Mouse (Mus musculus) liver, embryonic 12.5 days (tissue): Measurements from ENCODE around the gene Nup210. TPM values are rescaled to one million over a fixed set of nuclear protein-coding genes. Genes with fewer than 3 reads are reported as not detected.

Experiments used
- ATAC-seq: fragments of 200-750 bp; cut with Nextera tagmentation; 2 replicates; pipeline ENCODE4 v1.8.0; 2017; ENCODE audit warnings: moderate number of reproducible peaks, mild to moderate bottlenecking, moderate library complexity
- H3K27ac ChIP-seq: fragments of 300-500 bp; sonication (generic); 2 replicates; pipeline ENCODE4 v1.5.1; 2016; ENCODE audit warnings: mild to moderate bottlenecking
- H3K27me3 ChIP-seq: fragments of 300-500 bp; sonication (generic); replicated peaks from 2 replicates; pipeline ENCODE4 v1.6.1; 2016; ENCODE audit warnings: mild to moderate bottlenecking, moderate library complexity
- H3K36me3 ChIP-seq: fragments of 300-500 bp; sonication (generic); 2 replicates; pipeline ENCODE4 v1.6.1; 2016; ENCODE audit warnings: mild to moderate bottlenecking, moderate library complexity
- H3K4me1 ChIP-seq: fragments of 300-500 bp; sonication (generic); 2 replicates; pipeline ENCODE4 v1.6.1; 2016
- H3K4me2 ChIP-seq: fragments of 300-500 bp; sonication (generic); 2 replicates; pipeline ENCODE4 v1.6.1; 2016; ENCODE audit warnings: mild to moderate bottlenecking, moderate library complexity
- H3K4me3 ChIP-seq: fragments of 300-500 bp; sonication (generic); 2 replicates; pipeline ENCODE4 v1.5.1; 2016; ENCODE audit warnings: mild to moderate bottlenecking, moderate library complexity
- H3K9ac ChIP-seq: fragments of 300-500 bp; sonication (generic); 2 replicates; pipeline ENCODE4 v1.6.1; 2016; ENCODE audit warnings: mild to moderate bottlenecking, moderate library complexity
- H3K9me3 ChIP-seq: fragments of 300-500 bp; sonication (generic); replicated peaks from 2 replicates; pipeline ENCODE4 v1.6.1; 2016; ENCODE audit warnings: mild to moderate bottlenecking, moderate library complexity
- WGBS: fragments of 180-500 bp; shearing (Covaris S2); methylation state at CpG from one replicate; pipeline ENCODE4 v1.1.7; 2016; ENCODE audit not compliant: insufficient replicate concordance; 5-methylcytosine and 5-hydroxymethylcytosine counted together
- polyA plus RNA-seq: library from polyadenylated mRNA; unstranded; fragments of >200 nt; fragmentation: Nextera tagmentation; extraction: Ambion mirVana; gene quantifications from 2 replicates; pipeline ENCODE4 v1.2.1, GENCODE M21; 2016

Nup210 gene
- polyA plus RNA-seq, 1 experiment from 2014 or later = 54.0 TPM

DNA sequence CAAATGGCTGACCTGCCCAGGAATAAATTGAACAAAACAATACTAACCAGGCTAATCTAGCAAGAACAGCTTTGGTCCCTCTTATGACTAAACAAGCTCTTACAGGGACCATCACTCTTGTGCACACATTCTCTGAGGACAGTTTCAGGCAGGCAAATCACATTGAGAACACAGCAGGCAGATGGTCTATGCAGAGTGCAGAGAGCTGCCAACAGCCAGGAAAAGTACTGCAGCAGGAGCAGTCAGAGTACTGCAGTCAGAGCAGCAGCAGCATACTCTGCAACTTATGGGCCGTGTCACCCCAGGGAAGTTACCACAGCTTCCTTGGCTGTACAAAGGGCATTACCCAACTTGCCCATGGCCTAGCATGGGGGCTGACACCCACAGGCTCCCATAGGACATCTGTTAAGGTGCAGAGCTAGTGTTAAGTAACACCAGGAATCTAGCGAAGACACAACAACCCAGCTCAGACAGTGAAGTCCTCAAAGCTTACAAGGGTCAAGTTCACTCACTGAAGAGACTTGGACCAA lies 21.5 kb downstream of the Nup210 start:
- Histone ChIP-seq H3K27ac (no peak overlapping the region), H3K27me3 (no peaks in the 10 kb centered on the region), H3K4me3 (no peak overlapping the region), H3K4me1 (no peaks in the 10 kb centered on the region), H3K4me2 (no peak overlapping the region), H3K36me3 (peaks cover 100% of the 10 kb centered on the region), H3K9ac (no peak overlapping the region), H3K9me3 (no peaks in the 10 kb centered on the region)
- WGBS = 80% methylated on average over 2 of the region's 2 CpGs
- no peak for ATAC-seq

DNA sequence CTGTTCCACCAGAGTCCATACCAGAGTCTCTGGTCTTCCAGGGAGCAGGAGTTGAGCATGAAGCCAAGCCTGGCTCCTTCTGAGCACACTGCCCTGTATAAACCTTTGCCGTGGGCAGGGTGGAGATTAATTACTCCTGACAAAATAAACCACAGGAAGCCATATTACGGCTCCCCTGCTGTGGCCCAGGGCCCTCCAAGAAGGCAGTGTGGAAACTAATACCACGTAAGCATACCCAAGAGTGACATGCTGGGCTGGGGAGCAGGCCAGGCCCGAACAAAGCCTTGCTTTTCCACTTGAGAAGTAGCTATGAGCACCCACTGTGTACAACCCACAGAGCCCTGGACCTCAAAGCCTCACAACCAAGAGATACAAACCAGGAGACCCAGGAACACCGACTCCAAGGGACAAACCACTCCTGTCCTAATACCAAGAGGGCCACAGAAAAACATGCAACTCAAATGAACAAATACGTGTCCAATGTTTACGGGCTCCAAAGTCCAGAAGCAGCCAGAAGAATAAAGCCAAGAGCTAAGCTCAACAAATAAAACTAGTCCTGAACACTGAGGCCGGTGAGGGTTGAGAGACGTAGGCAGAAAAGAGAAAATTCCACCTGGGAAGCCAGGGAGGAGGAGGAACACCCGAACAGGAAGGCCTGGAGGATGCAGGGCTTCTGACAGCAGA lies 24.3 kb downstream of the Nup210 start:
- Histone ChIP-seq H3K4me3 (no peak overlapping the region), H3K27ac (no peak overlapping the region), H3K9me3 (no peaks in the 10 kb centered on the region), H3K4me1 (no peaks in the 10 kb centered on the region), H3K27me3 (no peaks in the 10 kb centered on the region), H3K4me2 (no peak overlapping the region), H3K9ac (no peak overlapping the region), H3K36me3 (peaks cover 100% of the 10 kb centered on the region)
- WGBS = 79% methylated on average over 10 of the region's 10 CpGs
- no peak for ATAC-seq

DNA sequence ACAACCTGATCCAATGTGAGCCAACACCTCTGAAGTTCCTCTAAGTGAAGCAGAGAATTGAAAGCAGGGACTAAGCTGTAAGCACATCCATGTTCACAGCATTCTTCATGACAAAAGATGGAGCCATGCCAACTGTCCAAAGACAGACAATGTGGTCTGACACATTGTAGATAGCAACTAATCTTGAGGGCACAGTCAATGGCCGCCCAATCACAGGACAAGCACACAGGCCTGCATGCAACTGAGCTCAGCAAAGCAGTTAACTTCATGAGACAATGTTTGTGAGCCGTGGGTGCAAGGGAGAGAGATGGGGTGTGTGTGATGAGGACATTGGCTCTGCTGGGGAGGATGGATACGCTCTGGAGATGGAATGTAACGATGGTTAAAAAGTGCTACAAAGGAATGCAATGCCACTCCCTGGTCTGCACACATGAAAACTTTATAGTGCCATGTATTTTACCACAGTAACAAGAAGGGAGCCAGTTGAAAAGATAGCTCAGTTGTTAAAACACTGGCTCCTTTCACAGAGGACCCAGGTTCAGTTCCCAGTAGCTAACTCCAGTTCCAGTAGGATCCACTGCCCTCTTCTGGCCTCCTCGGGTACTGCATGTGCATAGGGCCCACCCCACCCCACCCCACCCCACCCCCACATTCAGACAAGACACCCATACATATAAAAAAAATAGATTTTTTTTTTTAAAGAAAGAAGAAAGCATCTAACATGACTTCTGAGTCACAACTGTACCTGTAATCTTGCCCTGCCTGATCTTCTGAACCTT lies 31.3 kb downstream of the Nup210 start:
- Histone ChIP-seq H3K27me3 (no peaks in the 10 kb centered on the region), H3K4me1 (peaks cover 5% of the 10 kb centered on the region), H3K9ac (no peak overlapping the region), H3K27ac (no peak overlapping the region), H3K36me3 (peaks cover 86% of the 10 kb centered on the region), H3K9me3 (no peaks in the 10 kb centered on the region), H3K4me3 (no peak overlapping the region), H3K4me2 (no peak overlapping the region)
- peak; percentile 60; the same call in 1 of the 2 replicates for ATAC-seq
- WGBS = 62% methylated on average over 5 of the region's 5 CpGs

DNA sequence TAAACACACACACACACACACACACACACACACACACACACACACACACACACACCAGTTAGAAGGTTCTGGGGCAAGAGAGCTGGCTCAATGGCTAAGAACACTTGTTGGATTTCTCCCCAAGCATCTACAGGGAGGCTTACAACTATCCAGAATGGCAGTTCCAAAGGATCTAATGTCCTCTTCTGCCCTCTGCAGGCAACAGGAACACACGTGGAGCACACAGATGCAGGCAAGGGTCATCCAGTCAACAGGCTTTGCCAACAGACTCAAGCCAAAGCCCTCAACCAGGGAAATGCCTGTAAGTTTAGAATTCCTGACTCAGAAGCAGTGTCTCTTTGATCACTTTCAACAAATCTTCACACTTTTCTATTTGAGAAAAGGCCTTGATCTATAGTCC lies 36.6 kb downstream of the Nup210 start:
- Histone ChIP-seq H3K4me3 (no peak overlapping the region), H3K9me3 (no peaks in the 10 kb centered on the region), H3K4me2 (no peak overlapping the region), H3K4me1 (peaks cover 2% of the 10 kb centered on the region; the same call in 1 of the 2 replicates), H3K27me3 (no peaks in the 10 kb centered on the region), H3K36me3 (peaks cover 86% of the 10 kb centered on the region), H3K27ac (no peak overlapping the region), H3K9ac (no peak overlapping the region)
- no peak for ATAC-seq
- 33% methylated on average over 1 of the region's 1 CpGs for WGBS

DNA sequence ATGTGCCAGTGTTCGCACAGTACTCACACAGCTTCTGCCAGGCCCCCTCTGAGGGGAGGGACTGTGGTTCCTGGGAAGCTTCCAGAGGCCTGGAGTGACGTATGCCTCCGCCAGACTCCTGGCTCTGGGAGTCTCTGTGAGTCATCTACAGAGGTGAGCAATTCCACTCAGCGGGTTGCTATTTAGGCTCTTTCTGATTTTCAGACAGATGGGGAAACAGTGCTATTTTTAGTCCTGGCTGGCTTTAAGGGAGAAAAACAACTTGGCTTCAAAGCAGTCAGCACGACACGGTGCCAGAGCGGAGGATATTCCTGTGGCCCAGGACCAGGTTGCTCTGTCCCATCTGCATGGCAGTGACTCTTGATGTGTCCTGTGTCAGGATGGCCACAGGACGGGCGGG lies 40.4 kb downstream of the Nup210 start:
- 90% methylated on average over 9 of the region's 9 CpGs for WGBS
- H3K36me3 ChIP-seq = peaks cover 99% of the 10 kb centered on the region
- no peaks in the 10 kb centered on the region for H3K27me3 ChIP-seq
- H3K9me3 ChIP-seq = 0 out of 2 replicates have a peak, but pooled peaks cover 4% of the 10 kb centered on the region
- H3K9ac ChIP-seq = no peak overlapping the region
- no peak for ATAC-seq
- H3K4me3 ChIP-seq = no peak overlapping the region
- no peak overlapping the region for H3K27ac ChIP-seq
- H3K4me2 ChIP-seq = no peak overlapping the region
- no peaks in the 10 kb centered on the region for H3K4me1 ChIP-seq

DNA sequence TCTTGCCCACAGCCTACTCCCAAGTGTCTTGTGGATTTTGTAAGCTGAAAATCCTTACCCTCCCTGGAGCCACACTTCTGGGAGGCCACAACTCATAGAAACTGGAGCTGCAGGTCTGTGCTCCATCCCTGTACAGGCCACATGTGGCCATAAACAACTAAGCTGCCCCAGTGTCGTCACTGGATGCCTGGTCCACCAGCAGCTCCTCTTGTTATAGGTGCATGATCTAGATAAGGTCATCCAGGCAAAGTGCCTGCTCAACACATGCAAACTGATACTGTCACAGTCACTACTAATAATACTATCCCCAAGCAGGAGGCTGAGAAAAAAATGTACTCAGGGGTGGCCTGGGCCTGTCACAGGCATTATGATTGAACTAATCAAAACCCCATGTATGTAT lies 48.1 kb downstream of the Nup210 start:
- Histone ChIP-seq H3K4me1 (no peaks in the 10 kb centered on the region), H3K27ac (no peak overlapping the region), H3K4me2 (no peak overlapping the region), H3K36me3 (peaks cover 100% of the 10 kb centered on the region), H3K4me3 (no peak overlapping the region), H3K9me3 (0 out of 2 replicates have a peak, but pooled peaks cover 4% of the 10 kb centered on the region), H3K27me3 (no peaks in the 10 kb centered on the region), H3K9ac (no peak overlapping the region)
- 56% methylated on average over 1 of the region's 1 CpGs for WGBS
- ATAC-seq = no peak

DNA sequence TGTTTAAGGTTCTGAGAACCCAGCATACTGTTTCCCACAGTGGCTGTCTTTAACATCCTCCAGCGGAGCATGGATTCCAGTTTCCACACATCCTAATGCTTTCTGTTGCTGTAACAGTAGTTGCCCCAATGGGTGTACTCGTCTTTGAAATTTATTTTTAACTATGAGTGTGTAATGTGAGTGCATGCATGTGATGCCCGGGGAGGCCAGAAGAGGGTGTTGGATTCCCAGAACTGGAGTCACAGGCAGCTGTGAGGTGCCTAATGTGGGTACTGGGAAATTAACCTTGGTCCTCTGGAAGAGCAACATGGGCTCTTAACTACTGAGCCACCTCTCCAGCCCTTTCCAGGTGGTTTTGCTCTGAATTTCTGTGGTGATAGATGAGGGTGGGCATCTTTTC lies 49.6 kb downstream of the Nup210 start:
- Histone ChIP-seq H3K9ac (no peak overlapping the region), H3K4me1 (no peaks in the 10 kb centered on the region), H3K36me3 (peaks cover 100% of the 10 kb centered on the region), H3K4me2 (no peak overlapping the region), H3K4me3 (no peak overlapping the region), H3K27ac (no peak overlapping the region), H3K27me3 (no peaks in the 10 kb centered on the region), H3K9me3 (no peaks in the 10 kb centered on the region)
- 80% methylated on average over 3 of the region's 3 CpGs for WGBS
- no peak for ATAC-seq

DNA sequence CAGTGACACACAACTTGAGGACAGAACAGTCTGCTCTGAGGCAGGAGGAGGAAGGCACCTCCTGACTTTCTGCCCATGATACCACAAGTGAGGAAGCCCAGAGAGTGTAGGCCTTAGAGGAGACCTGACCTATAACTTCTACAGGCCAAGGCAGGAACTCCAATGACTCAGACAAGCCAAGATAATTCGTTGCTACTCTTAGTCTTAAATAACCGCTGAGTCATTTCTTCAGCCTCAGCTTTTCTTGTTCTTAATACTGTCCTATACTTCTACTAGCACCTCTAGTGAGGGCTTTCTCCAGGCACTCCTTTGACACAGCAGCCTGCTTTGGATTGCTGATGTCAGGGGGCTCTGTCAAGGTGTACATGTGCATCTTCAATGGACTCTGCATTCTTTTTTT lies 55.3 kb downstream of the Nup210 start:
- H3K27me3 ChIP-seq = no peaks in the 10 kb centered on the region
- H3K4me2 ChIP-seq = no peak overlapping the region
- H3K4me3 ChIP-seq = no peak overlapping the region
- H3K4me1 ChIP-seq = no peaks in the 10 kb centered on the region
- no peak for ATAC-seq
- no peak overlapping the region for H3K27ac ChIP-seq
- H3K9ac ChIP-seq = no peak overlapping the region
- H3K9me3 ChIP-seq = no peaks in the 10 kb centered on the region
- 47% methylated on average over 2 of the region's 2 CpGs for WGBS
- peaks cover 98% of the 10 kb centered on the region for H3K36me3 ChIP-seq

DNA sequence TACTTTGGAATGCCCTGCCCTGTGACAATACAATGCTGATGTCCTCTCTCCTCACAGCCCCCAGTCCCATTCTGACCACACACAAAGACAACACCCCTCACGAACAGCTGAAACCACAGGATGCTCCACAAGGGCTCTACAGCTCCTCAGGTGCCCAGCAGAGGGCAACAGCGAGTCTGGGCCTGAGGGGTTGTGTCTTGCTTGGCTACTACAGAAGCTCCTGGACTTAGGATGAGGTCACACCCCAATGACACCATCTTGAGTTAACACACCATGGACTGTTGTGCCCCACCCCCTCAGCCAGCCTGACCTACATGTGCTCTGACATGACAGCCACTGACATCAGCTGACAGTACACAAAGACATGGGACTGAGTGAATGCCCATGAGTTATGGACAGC lies 56.9 kb downstream of the Nup210 start:
- Histone ChIP-seq H3K4me2 (no peak overlapping the region), H3K4me1 (no peaks in the 10 kb centered on the region), H3K27ac (no peak overlapping the region), H3K36me3 (peaks cover 98% of the 10 kb centered on the region), H3K27me3 (no peaks in the 10 kb centered on the region), H3K9ac (no peak overlapping the region), H3K4me3 (no peak overlapping the region), H3K9me3 (no peaks in the 10 kb centered on the region)
- peak; percentile 30; the same call in 1 of the 2 replicates for ATAC-seq
- 47% methylated on average over 2 of the region's 2 CpGs for WGBS

DNA sequence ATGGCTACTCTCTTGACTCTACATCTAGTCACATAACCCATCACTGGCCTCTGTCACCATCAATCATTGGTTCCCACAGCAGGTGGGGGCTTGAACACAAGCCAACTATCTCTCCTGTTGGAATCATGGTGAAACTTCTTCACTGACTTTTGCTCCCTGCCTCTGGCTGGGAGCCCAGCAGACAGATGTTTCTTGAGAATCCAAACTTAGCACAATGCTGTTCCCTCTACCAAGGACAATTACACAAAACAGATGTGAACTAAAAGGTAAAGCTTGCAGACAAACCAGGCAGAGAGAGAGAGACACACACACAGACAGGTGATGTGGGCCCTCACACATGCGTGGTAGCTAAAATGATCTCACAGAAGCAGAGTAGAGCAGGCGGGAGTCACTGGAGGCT lies 58.6 kb downstream of the Nup210 start:
- Histone ChIP-seq H3K4me3 (no peak overlapping the region), H3K4me2 (no peak overlapping the region), H3K27ac (no peak overlapping the region), H3K36me3 (peaks cover 98% of the 10 kb centered on the region), H3K9me3 (no peaks in the 10 kb centered on the region), H3K27me3 (no peaks in the 10 kb centered on the region), H3K4me1 (no peaks in the 10 kb centered on the region), H3K9ac (no peak overlapping the region)
- ATAC-seq = no peak
- 89% methylated on average over 2 of the region's 2 CpGs for WGBS

DNA sequence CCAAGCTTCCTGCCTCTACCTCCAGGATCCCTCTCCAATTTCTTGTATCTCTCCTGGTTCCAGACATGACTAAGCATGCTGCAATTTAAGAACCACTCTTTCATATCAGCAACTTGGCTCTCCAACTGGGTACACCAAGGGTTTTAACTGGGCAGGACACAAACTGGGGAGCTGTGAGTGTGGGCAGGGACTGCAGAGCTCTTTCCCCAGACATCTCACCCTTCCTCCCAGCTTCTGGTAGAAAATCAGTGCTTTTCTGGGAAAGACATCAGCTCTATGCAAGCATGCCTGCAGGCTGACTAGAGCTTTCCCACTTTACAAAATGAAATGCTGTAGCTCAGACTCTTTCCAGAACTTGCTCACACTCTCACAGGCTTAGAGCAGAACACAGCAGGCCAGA lies 60.3 kb downstream of the Nup210 start:
- Histone ChIP-seq H3K9ac (no peak overlapping the region), H3K36me3 (peaks cover 100% of the 10 kb centered on the region), H3K4me2 (no peak overlapping the region), H3K27me3 (no peaks in the 10 kb centered on the region), H3K4me1 (no peaks in the 10 kb centered on the region), H3K4me3 (no peak overlapping the region), H3K27ac (no peak overlapping the region), H3K9me3 (no peaks in the 10 kb centered on the region)
- no peak for ATAC-seq

DNA sequence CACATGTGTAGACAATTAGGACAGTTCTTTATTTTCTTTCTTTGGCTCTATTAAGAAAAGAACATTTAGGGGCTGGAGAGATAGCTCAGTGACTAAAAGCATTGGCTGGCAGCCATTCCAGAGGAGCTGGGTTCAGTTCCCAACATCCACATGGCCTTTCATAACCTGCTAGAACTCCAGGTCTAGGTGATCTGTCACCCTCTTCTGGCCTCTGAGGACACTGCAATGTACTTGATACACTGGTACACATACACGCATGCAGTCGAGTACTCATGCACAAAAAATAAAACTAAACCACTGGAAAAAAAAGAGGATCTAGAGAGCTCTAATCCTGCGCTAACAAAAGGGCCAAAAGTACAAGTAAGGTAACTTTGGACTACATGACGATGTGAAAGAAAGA lies 64.1 kb downstream of the Nup210 start:
- Histone ChIP-seq H3K27ac (no peak overlapping the region), H3K4me2 (no peak overlapping the region), H3K27me3 (no peaks in the 10 kb centered on the region), H3K9me3 (no peaks in the 10 kb centered on the region), H3K9ac (no peak overlapping the region), H3K4me3 (no peak overlapping the region), H3K36me3 (peaks cover 98% of the 10 kb centered on the region), H3K4me1 (no peaks in the 10 kb centered on the region)
- 89% methylated on average over 4 of the region's 4 CpGs for WGBS
- no peak for ATAC-seq
